In the genomic region with DNA sequence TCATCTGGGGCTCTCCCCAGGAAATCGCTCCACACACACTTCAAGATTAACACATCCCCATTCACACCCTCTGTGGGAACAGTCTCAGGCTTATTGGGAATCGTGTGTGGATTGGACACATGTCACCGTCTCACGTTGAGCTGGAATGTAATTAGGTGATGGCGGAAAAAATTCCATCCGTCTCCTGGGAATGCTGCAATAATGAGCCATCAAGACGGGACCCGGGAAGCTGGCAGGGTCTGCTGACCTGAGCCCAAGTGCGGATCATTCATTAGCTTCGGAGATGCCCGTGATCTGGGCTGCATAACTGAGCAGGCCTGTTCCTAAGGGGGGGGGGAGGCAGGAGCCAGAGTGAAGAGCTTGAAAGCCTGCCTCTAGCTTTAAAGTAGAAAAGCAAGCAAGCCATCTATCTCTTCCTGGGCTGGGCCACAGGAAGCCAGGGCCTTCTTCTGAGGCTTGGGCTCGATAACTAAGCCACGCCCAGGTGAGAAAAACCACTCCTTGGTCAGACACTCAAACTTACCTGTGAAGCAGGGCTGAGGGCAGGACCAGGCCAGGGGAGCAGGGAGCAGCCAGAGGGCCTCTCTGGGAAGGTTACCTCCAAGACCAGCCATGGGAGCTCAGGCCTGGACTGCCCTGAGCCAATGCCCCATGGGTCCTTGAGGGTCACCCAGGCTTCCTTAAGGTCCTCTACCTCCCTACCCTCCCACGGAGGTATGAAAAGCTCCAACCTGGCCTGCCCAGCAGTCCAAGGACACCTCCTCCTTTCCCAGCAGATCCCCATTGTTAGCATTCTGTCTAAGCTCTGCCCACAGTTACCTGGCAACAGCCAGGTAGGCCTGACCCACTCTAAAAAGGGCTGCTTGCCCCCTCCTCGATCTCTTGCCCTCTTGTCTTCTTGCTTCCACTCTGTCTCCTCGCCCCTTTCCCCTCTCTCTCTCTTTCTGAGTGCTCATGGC, we compare ENCODE assay signal across 9 mouse cellular contexts. TPM values are rescaled to one million over a fixed set of nuclear protein-coding genes. Genes with fewer than 3 reads are reported as not detected.
A peak's percentile ranks its signal among the peaks of the same experiment; 100 is the strongest.
DNase-seq lines count a peak whose midpoint lies in the region; ATAC-seq lines count a peak whose summit lies in the region.
"Had no signal": no experiment of that assay in that cellular context is flagged by ENCODE, and none has a peak within 500 bp of the region (broad histone marks: within the 10 kb centered on the region; RNA-seq: fewer than 3 reads in every experiment).

No protein-coding gene starts in this region.

- H3K27me3 ChIP-seq in heart, embryonic 16.5 days (ENCODE audit: control insufficient read depth, insufficient read depth, low read length) = no peaks in the 10 kb centered on the region
- H3K27me3 ChIP-seq in heart, embryonic 11.5 days (ENCODE audit: control insufficient read depth, insufficient read depth, low read length) = no peaks in the 10 kb centered on the region
- H3K27me3 ChIP-seq in intestine, embryonic 14.5 days (replicated peaks; ENCODE audit: control insufficient read depth, insufficient read depth, low read length) = no peaks in the 10 kb centered on the region
- no peaks in the 10 kb centered on the region for H3K27me3 ChIP-seq in midbrain, embryonic 11.5 days (ENCODE audit: control insufficient read depth, insufficient read depth, low read length)

- peak overlapping the region; percentile 47; the same call in 1 of the 2 replicates for H3K4me2 ChIP-seq in heart, embryonic 16.5 days (ENCODE audit: low read depth, low read length)
- H3K4me2 ChIP-seq in heart, embryonic 11.5 days = no peak overlapping the region
- no peak overlapping the region for H3K4me2 ChIP-seq in intestine, embryonic 14.5 days (ENCODE audit: low read length)
- no peak overlapping the region for H3K4me2 ChIP-seq in midbrain, embryonic 11.5 days

- H3K4me1 ChIP-seq in heart, embryonic 16.5 days (ENCODE audit: control insufficient read depth, insufficient read depth, low read length) = peaks cover 71% of the 10 kb centered on the region
- H3K4me1 ChIP-seq in heart, embryonic 11.5 days (ENCODE audit: control insufficient read depth, insufficient read depth, low read length) = peaks cover 57% of the 10 kb centered on the region
- H3K4me1 ChIP-seq in intestine, embryonic 14.5 days (replicated peaks; ENCODE audit: control insufficient read depth, insufficient read depth, low read length) = 0 out of 2 replicates have a peak, but pooled peaks cover 5% of the 10 kb centered on the region
- peaks cover 9% of the 10 kb centered on the region for H3K4me1 ChIP-seq in midbrain, embryonic 11.5 days (ENCODE audit: control insufficient read depth, insufficient read depth, low read length)

- WGBS in heart, embryonic 16.5 days = 37% methylated on average over 16 of the region's 16 CpGs
- 36% methylated on average over 16 of the region's 16 CpGs for WGBS in heart, embryonic 11.5 days (ENCODE audit: insufficient replicate concordance)
- 48% methylated on average over 16 of the region's 16 CpGs for WGBS in intestine, embryonic 14.5 days
- WGBS in midbrain, embryonic 11.5 days = 56% methylated on average over 16 of the region's 16 CpGs

- H3K36me3 ChIP-seq in heart, embryonic 16.5 days (ENCODE audit: control insufficient read depth, insufficient read depth) = no peaks in the 10 kb centered on the region
- no peaks in the 10 kb centered on the region for H3K36me3 ChIP-seq in heart, embryonic 11.5 days (ENCODE audit: control insufficient read depth, insufficient read depth, low read length)
- H3K36me3 ChIP-seq in intestine, embryonic 14.5 days (ENCODE audit: control insufficient read depth, insufficient read depth, low read length) = no peaks in the 10 kb centered on the region
- H3K36me3 ChIP-seq in midbrain, embryonic 11.5 days (ENCODE audit: control insufficient read depth, insufficient read depth, low read length) = no peaks in the 10 kb centered on the region

- ATAC-seq in heart, embryonic 16.5 days (replicated peaks; ENCODE audit: extremely low read depth, insufficient read depth, low FRiP score) = no peak
- ATAC-seq in heart, embryonic 11.5 days (replicated peaks; ENCODE audit: insufficient number of reproducible peaks, low FRiP score, low TSS enrichment) = no peak
- peak; percentile 63 for ATAC-seq in activated CD4-positive, CD25-positive, alpha-beta regulatory T cell, adult 4 months
- 0 out of 2 replicates have a peak, but pooled peaks have one; percentile 28 for ATAC-seq in intestine, embryonic 14.5 days (replicated peaks; ENCODE audit: low FRiP score, low TSS enrichment, low read depth)
- peak; percentile 16; the same call in 1 of the 2 replicates for ATAC-seq in midbrain, embryonic 11.5 days (ENCODE audit: low FRiP score)

- DNase-seq in intestine, embryonic 14.5 days (ENCODE audit: low spot score) = no peak
- peak; percentile 72 for DNase-seq in midbrain, embryonic 11.5 days (ENCODE audit: low spot score, missing footprints)
- no peak for DNase-seq in ovary, adult 18-20 months (ENCODE audit: low spot score)
- DNase-seq in kidney, adult 18-20 months = no peak
- no peak for DNase-seq in cerebellum, adult 8-10 months
- DNase-seq: thymus, postnatal 4 days had no signal

- no peaks in the 10 kb centered on the region; the same call in 1 of the 2 replicates for H3K9me3 ChIP-seq in heart, embryonic 16.5 days (replicated peaks; ENCODE audit: control insufficient read depth, low read length)
- H3K9me3 ChIP-seq in heart, embryonic 11.5 days (replicated peaks; ENCODE audit: control insufficient read depth, low read length) = no peaks in the 10 kb centered on the region
- no peaks in the 10 kb centered on the region for H3K9me3 ChIP-seq in intestine, embryonic 14.5 days (ENCODE audit: control insufficient read depth, low read length)
- H3K9me3 ChIP-seq in midbrain, embryonic 11.5 days (ENCODE audit: control insufficient read depth, low read length) = no peaks in the 10 kb centered on the region

- H3K9ac ChIP-seq in heart, embryonic 16.5 days (ENCODE audit: low read length) = peak overlapping the region; percentile 34
- H3K9ac ChIP-seq in heart, embryonic 11.5 days (ENCODE audit: low read depth, low read length) = no peak overlapping the region
- H3K9ac ChIP-seq in intestine, embryonic 14.5 days (ENCODE audit: low read length) = no peak overlapping the region
- no peak overlapping the region for H3K9ac ChIP-seq in midbrain, embryonic 11.5 days (ENCODE audit: low read length)

- H3K4me3 ChIP-seq in heart, embryonic 16.5 days (ENCODE audit: low read length) = no peak overlapping the region
- no peak overlapping the region for H3K4me3 ChIP-seq in heart, embryonic 11.5 days (ENCODE audit: low read depth, low read length)
- no peak overlapping the region for H3K4me3 ChIP-seq in intestine, embryonic 14.5 days (ENCODE audit: low read depth, low read length)
- no peak overlapping the region for H3K4me3 ChIP-seq in midbrain, embryonic 11.5 days (ENCODE audit: low read depth, low read length)

- peak overlapping the region; percentile 83 for H3K27ac ChIP-seq in heart, embryonic 16.5 days (ENCODE audit: low read length)
- no peak overlapping the region for H3K27ac ChIP-seq in heart, embryonic 11.5 days (ENCODE audit: low read depth, low read length)
- no peak overlapping the region for H3K27ac ChIP-seq in intestine, embryonic 14.5 days (ENCODE audit: low read depth)
- no peak overlapping the region for H3K27ac ChIP-seq in midbrain, embryonic 11.5 days (ENCODE audit: low read depth, low read length)

RNA-seq across cellular contexts. Expression of a gene that starts 52.1 kb away (rescaled TPM):
- 12.4 and 13.1 TPM in 2 replicates for polyA plus RNA-seq in heart, embryonic 16.5 days (2015; fragmentation: Nextera tagmentation; extraction: Ambion mirVana)
- 12.7 and 16.8 TPM in 2 replicates for polyA plus RNA-seq in heart, embryonic 11.5 days (2014; fragmentation: Nextera tagmentation; extraction: Ambion mirVana)
- polyA plus RNA-seq in activated CD4-positive, CD25-positive, alpha-beta regulatory T cell, adult 4 months (2017; shearing (Covaris generic)) = 1 to 10 TPM; 1.6 to 1.8 TPM
- 1.6 and 2.0 TPM in 2 replicates for polyA plus RNA-seq in intestine, embryonic 14.5 days (2014; fragmentation: Nextera tagmentation; extraction: Ambion mirVana)
- polyA plus RNA-seq in midbrain, embryonic 11.5 days (2014; fragmentation: Nextera tagmentation; extraction: Ambion mirVana) = 4.6 TPM in 2 replicates

RNA-seq across cellular contexts. Expression of a gene that starts 54.6 kb away (rescaled TPM):
- 19.7 and 21.0 TPM in 2 replicates for polyA plus RNA-seq in heart, embryonic 16.5 days (2015; fragmentation: Nextera tagmentation; extraction: Ambion mirVana)
- 16.5 and 21.0 TPM in 2 replicates for polyA plus RNA-seq in heart, embryonic 11.5 days (2014; fragmentation: Nextera tagmentation; extraction: Ambion mirVana)
- polyA plus RNA-seq in activated CD4-positive, CD25-positive, alpha-beta regulatory T cell, adult 4 months (2017; shearing (Covaris generic)) = 1 to 10 TPM; 8.3 to 9.6 TPM
- polyA plus RNA-seq in intestine, embryonic 14.5 days (2014; fragmentation: Nextera tagmentation; extraction: Ambion mirVana) = 27.9 and 31.5 TPM in 2 replicates
- polyA plus RNA-seq in midbrain, embryonic 11.5 days (2014; fragmentation: Nextera tagmentation; extraction: Ambion mirVana) = 15.3 and 17.3 TPM in 2 replicates

Comparison
In these comparisons a context has a peak if more than half of its experiments do, and no peak if none do; other contexts are left out.
1. ATAC-seq: peak in activated CD4-positive, CD25-positive, alpha-beta regulatory T cell, adult 4 months (single experiment), intestine, embryonic 14.5 days (single experiment) and midbrain, embryonic 11.5 days (single experiment); none in heart, embryonic 16.5 days (single experiment) and heart, embryonic 11.5 days (single experiment).